Mouse (Mus musculus): ENCODE data around the gene Dkc1. TPM values are rescaled to one million over a fixed set of nuclear protein-coding genes. Genes with fewer than 3 reads are reported as not detected.

The Dkc1 gene
- polyA plus RNA-seq, 1 experiment from 2014 or later, result 23.9 TPM

Other genes with a start within 250 kb of the Dkc1 start
- gene Gab3, start 10.4 kb upstream of the Dkc1 start, polyA plus RNA-seq (2018), result 17.9 to 34.9 TPM (median 19.3 TPM) in 3 replicates
- 236 to 357 TPM (median 347 TPM) in 3 replicates for gene Mpp1, start 35.2 kb downstream of the Dkc1 start, polyA plus RNA-seq (2018)
- gene Smim9, start 67.9 kb downstream of the Dkc1 start, polyA plus RNA-seq (2018), result not detected in 3 replicates

All from macrophage (primary cell).